Mouse (Mus musculus) adrenal gland, adult 8-10 months (tissue): Measurements from ENCODE around the gene Tmem256. TPM values are rescaled to one million over a fixed set of nuclear protein-coding genes. Genes with fewer than 3 reads are reported as not detected.

Experiments
- DNase-seq: peaks from one replicate; pipeline ENCODE4 v3.0.0; 2022
- total RNA-seq, 4 experiments: library from RNA; stranded (reverse); gene quantifications; 2 replicates each; pipeline ENCODE4 v1.2.4; 2022

The Tmem256 gene
- 100 to 1,000 TPM; 122 to 164 (median 149) TPM for total RNA-seq

GRCm38 (mm10) chr11:69837952-69838713 is at the start of gene Tmem256:
Gene Tmem256, plus strand, starts transcription at chr11:69838514.
- DNase-seq, result peak; percentile 96

- DNase-seq, result no peak
Measured at GRCm38 (mm10) chr11:69789431-69789830, 48.9 kb upstream of the Tmem256 start.

GRCm38 (mm10) chr11:69791420-69791819 is 46.9 kb upstream of the Tmem256 start:
- no peak for DNase-seq

- DNase-seq, result no peak
Measured at GRCm38 (mm10) chr11:69793429-69793828, 44.9 kb upstream of the Tmem256 start.

- DNase-seq, result peak; percentile 96
Measured at GRCm38 (mm10) chr11:69795168-69795982, 42.9 kb upstream of the Tmem256 start, which contains the start of gene Chrnb1. Gene Chrnb1, minus strand, starts transcription at chr11:69795943.

- DNase-seq, result no peak
Measured at GRCm38 (mm10) chr11:69795983-69796435, 42.3 kb upstream of the Tmem256 start.

- DNase-seq, result no peak
Measured at GRCm38 (mm10) chr11:69797924-69798323, 40.4 kb upstream of the Tmem256 start.

GRCm38 (mm10) chr11:69799394-69800137 is 38.7 kb upstream of the Tmem256 start:
- no peak for DNase-seq

- DNase-seq, result no peak
Measured at GRCm38 (mm10) chr11:69800138-69800391, 38.2 kb upstream of the Tmem256 start.

GRCm38 (mm10) chr11:69800392-69801197 is 37.7 kb upstream of the Tmem256 start:
- no peak for DNase-seq

- no peak for DNase-seq
Measured at GRCm38 (mm10) chr11:69801379-69801977, 36.8 kb upstream of the Tmem256 start, which contains the start of gene Fgf11. Gene Fgf11, minus strand, starts transcription at chr11:69801857.

- peak; percentile 81 for DNase-seq
Measured at GRCm38 (mm10) chr11:69802648-69803105, 35.6 kb upstream of the Tmem256 start.

- no peak for DNase-seq
Measured at GRCm38 (mm10) chr11:69803328-69803727, 35.0 kb upstream of the Tmem256 start.

GRCm38 (mm10) chr11:69803786-69804651 is 34.3 kb upstream of the Tmem256 start:
- peak; percentile 77 for DNase-seq

- DNase-seq, result no peak
Measured at GRCm38 (mm10) chr11:69804652-69804940, 33.7 kb upstream of the Tmem256 start.

- no peak for DNase-seq
Measured at GRCm38 (mm10) chr11:69804972-69805909, 33.1 kb upstream of the Tmem256 start, which contains the start of gene Tmem102. Gene Tmem102, minus strand, starts transcription at chr11:69805624.

- DNase-seq, result no peak
Measured at GRCm38 (mm10) chr11:69806378-69806777, 31.9 kb upstream of the Tmem256 start.

GRCm38 (mm10) chr11:69807641-69808040 is 30.7 kb upstream of the Tmem256 start:
- DNase-seq, result no peak

- DNase-seq, result no peak
Measured at GRCm38 (mm10) chr11:69810280-69810679, 28.0 kb upstream of the Tmem256 start.
